Mouse (Mus musculus) stomach, postnatal 0 days (tissue): ENCODE results near the gene Hist1h2ak.

Source experiments
- CTCF ChIP-seq: IDR thresholded peaks from 2 replicates; pipeline ENCODE4 v1.5.1; 2016; ENCODE audit warnings: antibody characterized with exemption, low read depth, mild to moderate bottlenecking, moderate library complexity
- EP300 ChIP-seq: optimal IDR thresholded peaks from 2 replicates; pipeline ENCODE3; 2016; ENCODE audit warnings: antibody characterized with exemption

DNA sequence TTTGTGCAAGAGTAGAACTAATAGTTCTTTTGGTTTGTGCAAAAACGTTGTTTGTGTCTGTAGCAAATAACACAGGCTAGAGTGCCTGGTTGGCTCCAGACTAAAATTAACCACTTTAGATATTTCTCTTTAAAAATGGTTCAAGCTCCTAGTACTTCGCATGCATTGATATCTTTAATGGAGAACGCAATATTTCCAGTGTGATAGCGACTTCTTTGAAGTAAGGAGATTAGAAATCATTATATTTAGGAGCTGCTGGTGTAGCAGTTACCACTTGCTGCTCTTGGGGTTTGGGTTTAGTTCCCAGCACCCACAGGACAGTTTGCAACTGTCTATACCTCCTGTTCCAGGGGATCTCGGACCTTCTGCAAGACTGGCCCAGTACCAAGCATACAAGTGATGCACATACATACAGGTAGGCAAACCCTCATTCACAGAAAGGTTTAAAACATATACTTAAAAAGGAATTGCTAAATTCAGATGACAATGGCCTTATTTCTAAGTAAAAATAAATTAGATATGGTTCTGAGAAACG lies 27.5 kb upstream of the Hist1h2ak start:
- TF ChIP-seq EP300 (no peak), CTCF (no peak)
